Mouse (Mus musculus) testis, adult 2 months (tissue): Measurements from ENCODE around the gene Plekho1.

Experiments used
- CTCF ChIP-seq: fragments of 200-500 bp; IDR thresholded peaks from 2 replicates; pipeline ENCODE4 v1.5.1; 2012; ENCODE audit warnings: low read depth, mild to moderate bottlenecking, inconsistent platforms, low read length, moderate library complexity; ENCODE audit not compliant: control insufficient read depth, insufficient read depth, insufficient replicate concordance
- POLR2A ChIP-seq: fragments of 200-500 bp; IDR thresholded peaks from 2 replicates; pipeline ENCODE4 v1.6.1; 2012; ENCODE audit warnings: low read depth, mild to moderate bottlenecking, inconsistent platforms, low read length, moderate library complexity; ENCODE audit not compliant: control insufficient read depth

- TF ChIP-seq CTCF (no peak), POLR2A (no peak)
Observed at GRCm38 (mm10) chr3:96000080-96000632, 4.4 kb upstream of the Plekho1 start.
